Mouse (Mus musculus) liver, postnatal 0 days (tissue): ENCODE data around the gene Zan. TPM values are rescaled to one million over a fixed set of nuclear protein-coding genes. Genes with fewer than 3 reads are reported as not detected.

ENCODE experiments used
- ATAC-seq: fragments of 200-750 bp; cut with Nextera tagmentation; 2 replicates; pipeline ENCODE4 v1.8.0; 2017; ENCODE audit warnings: mild to moderate bottlenecking, moderate library complexity
- DNase-seq: peaks from one replicate; pipeline ENCODE4 v3.0.0-alpha.2; 2016
- H3K27ac ChIP-seq: fragments of 300-500 bp; sonication (generic); 2 replicates; pipeline ENCODE4 v1.5.1; 2014; ENCODE audit warnings: antibody characterized with exemption, moderate library complexity, mild to moderate bottlenecking, low read depth
- H3K27me3 ChIP-seq: fragments of 300-500 bp; sonication (generic); 2 replicates; pipeline ENCODE4 v1.6.1; 2014; ENCODE audit warnings: low read length, control low read depth, mixed read lengths; ENCODE audit not compliant: insufficient read depth
- H3K36me3 ChIP-seq: fragments of 300-500 bp; sonication (generic); replicated peaks from 2 replicates; pipeline ENCODE4 v1.6.1; 2014; ENCODE audit warnings: mild to moderate bottlenecking, control low read depth, low read length, moderate library complexity, mixed read lengths; ENCODE audit not compliant: insufficient read depth
- H3K4me1 ChIP-seq: fragments of 300-500 bp; sonication (generic); 2 replicates; pipeline ENCODE4 v1.6.1; 2014; ENCODE audit warnings: antibody characterized with exemption, mild to moderate bottlenecking, control low read depth; ENCODE audit not compliant: insufficient read depth
- H3K4me2 ChIP-seq: fragments of 300-500 bp; sonication (generic); 2 replicates; pipeline ENCODE4 v1.6.1; 2014; ENCODE audit warnings: low read depth, mild to moderate bottlenecking, low read length, moderate library complexity, mixed read lengths
- H3K4me3 ChIP-seq: fragments of 300-500 bp; sonication (generic); 2 replicates; pipeline ENCODE4 v1.5.1; 2014; ENCODE audit warnings: low read depth, low read length
- H3K9ac ChIP-seq: fragments of 300-500 bp; sonication (generic); replicated peaks from 2 replicates; pipeline ENCODE4 v1.6.1; 2014; ENCODE audit warnings: mild to moderate bottlenecking, moderate library complexity
- H3K9me3 ChIP-seq: fragments of 300-500 bp; sonication (generic); 2 replicates; pipeline ENCODE4 v1.6.1; 2016; ENCODE audit warnings: mild to moderate bottlenecking, control low read depth, low read length, mixed read lengths
- CTCF ChIP-seq: sonication (generic); IDR thresholded peaks from 2 replicates; pipeline ENCODE4 v1.5.1; 2016; ENCODE audit warnings: antibody characterized with exemption, low read depth
- EP300 ChIP-seq: IDR thresholded peaks from 2 replicates; pipeline ENCODE4 v1.6.1; 2016; ENCODE audit warnings: antibody characterized with exemption, low read depth, mild to moderate bottlenecking
- WGBS: fragments of 180-500 bp; shearing (Covaris S2); extraction: QIAGEN DNeasy Blood & Tissue Kit; methylation state at CpG from one replicate; pipeline ENCODE4 v1.1.7; 2014; ENCODE audit not compliant: insufficient replicate concordance; 5-methylcytosine and 5-hydroxymethylcytosine counted together
- polyA plus RNA-seq: library from polyadenylated mRNA; unstranded; fragments of >200 nt; fragmentation: Nextera tagmentation; extraction: Ambion mirVana; gene quantifications from 2 replicates; pipeline ENCODE4 v1.2.1, GENCODE M21; 2015

Gene Zan
- polyA plus RNA-seq, 1 experiment from 2014 or later: 0.06 TPM

DNA sequence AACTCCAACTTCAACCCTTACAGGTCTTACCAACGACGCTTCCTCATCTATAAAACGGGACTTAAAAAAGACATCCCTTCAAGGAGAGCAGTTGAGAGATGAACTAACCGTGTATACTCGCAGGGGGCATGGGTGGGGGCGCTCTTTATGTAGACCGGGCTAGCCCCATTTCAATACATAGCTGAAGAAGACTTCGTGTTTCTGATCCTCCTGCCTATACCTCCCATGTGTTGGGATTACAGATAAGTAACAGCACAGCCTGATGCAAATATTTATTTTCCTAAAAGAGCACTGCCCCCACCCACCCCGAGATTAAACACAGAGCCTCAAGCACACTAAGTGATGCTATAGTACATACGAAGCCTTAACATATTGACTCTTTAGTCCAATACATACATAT is 142.5 kb downstream of the Zan start:
- 41% methylated on average over 10 of the region's 10 CpGs for WGBS
- 0 out of 2 replicates have a peak, but pooled peaks cover 2% of the 10 kb centered on the region for H3K27me3 ChIP-seq
- no peak overlapping the region for H3K4me3 ChIP-seq
- DNase-seq (no peak), ATAC-seq (no peak)
- H3K4me2 ChIP-seq: no peak overlapping the region
- TF ChIP-seq EP300: no peak
- no peak for TF ChIP-seq CTCF
- no peak overlapping the region for H3K27ac ChIP-seq
- H3K9me3 ChIP-seq: no peaks in the 10 kb centered on the region
- peaks cover 23% of the 10 kb centered on the region for H3K4me1 ChIP-seq
- no peak overlapping the region for H3K9ac ChIP-seq
- 0 out of 2 replicates have a peak, but pooled peaks cover 2% of the 10 kb centered on the region for H3K36me3 ChIP-seq

DNA sequence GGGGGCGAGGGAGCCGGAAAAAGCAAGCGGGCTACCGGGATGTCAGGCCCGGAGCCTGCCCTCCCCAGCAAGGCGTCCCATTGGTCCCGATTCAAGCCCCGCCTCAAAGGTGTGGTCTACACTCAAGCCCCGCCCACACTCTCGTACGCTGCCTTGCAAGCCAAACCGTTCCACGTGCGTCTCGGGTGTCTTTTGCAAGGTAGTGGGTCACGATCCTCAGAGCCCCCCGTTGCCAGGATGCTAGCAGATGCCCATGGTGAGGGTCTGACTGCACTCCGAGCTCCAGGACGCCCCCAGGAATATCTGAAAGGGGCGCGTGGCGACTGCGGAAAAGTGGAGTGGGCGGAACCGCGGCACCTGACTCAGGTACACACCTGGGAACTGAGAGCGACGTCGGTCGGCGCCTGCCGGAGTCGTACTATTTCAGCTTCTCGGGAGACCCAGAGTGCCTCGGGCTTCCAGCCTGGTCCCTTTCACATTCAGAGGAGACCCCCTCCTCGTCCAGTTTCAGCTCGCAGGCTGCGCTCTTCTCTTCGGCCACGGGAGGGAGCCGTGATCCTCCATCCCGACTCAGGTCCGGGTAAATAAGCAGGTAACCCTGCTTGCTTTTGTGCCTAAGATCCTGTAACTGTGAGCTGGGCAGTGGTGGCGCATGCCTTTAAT is 143.2 kb downstream of the Zan start, which contains the start of gene Slc12a9:
TSS of gene Slc12a9 (minus strand) at position 86 of the 663 bp plus-strand sequence.
- no peaks in the 10 kb centered on the region for H3K27me3 ChIP-seq
- H3K4me2 ChIP-seq: peak within 1 kb of the TSS; percentile 76
- H3K9me3 ChIP-seq: no peaks in the 10 kb centered on the region
- H3K4me1 ChIP-seq: peaks cover 16% of the 10 kb centered on the region
- ATAC-seq (peak; percentile 90), DNase-seq (peak; percentile 94)
- peak within 1 kb of the TSS; percentile 64 for H3K9ac ChIP-seq
- 0 out of 2 replicates have a peak, but pooled peaks cover 2% of the 10 kb centered on the region for H3K36me3 ChIP-seq
- peak within 1 kb of the TSS; percentile 56 for H3K4me3 ChIP-seq
- TF ChIP-seq EP300 (no peak), CTCF (peak; percentile 79)
- WGBS: under 1% methylated on average over 44 of the region's 44 CpGs
- peak within 1 kb of the TSS; percentile 62 for H3K27ac ChIP-seq

DNA sequence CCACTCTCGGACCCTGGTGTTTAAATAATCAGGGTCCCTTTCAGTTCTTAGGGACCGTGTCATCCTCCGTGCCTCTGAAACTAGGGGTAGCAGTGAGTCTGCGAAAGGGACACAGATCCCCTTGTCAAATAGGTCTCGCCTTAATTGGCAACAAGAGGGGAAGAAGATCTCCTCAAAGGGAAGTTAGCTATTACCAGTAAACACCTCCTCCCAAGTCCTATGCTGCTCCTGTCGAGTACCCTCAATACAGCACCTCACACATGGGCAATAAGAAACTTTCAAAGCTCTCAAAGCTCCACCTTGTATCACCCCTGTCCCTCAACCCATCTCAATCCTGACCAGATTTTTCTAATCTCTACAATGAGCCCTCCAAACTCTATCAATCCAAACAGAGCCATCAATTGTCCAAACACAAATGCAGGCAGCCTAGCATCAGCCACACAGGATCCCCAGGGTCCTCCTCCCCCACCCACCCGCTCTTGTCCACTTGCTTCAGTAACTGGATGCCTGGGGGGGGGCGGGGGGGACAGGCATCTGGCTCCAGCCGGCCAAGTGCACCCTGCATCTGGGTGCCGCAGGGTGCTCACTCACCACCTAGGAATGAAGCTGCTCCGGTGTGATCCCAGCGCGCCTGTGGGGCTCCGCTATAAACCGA is 143.9 kb downstream of the Zan start:
- no peak for ATAC-seq
- H3K4me3 ChIP-seq: peak overlapping the region; percentile 56
- TF ChIP-seq EP300 (no peak), CTCF (no peak)
- H3K9me3 ChIP-seq: no peaks in the 10 kb centered on the region
- peak overlapping the region; percentile 62 for H3K27ac ChIP-seq
- DNase-seq: no peak
- peak overlapping the region; percentile 76 for H3K4me2 ChIP-seq
- peaks cover 16% of the 10 kb centered on the region for H3K4me1 ChIP-seq
- H3K27me3 ChIP-seq: no peaks in the 10 kb centered on the region
- H3K9ac ChIP-seq: peak overlapping the region; percentile 64
- H3K36me3 ChIP-seq: 0 out of 2 replicates have a peak, but pooled peaks cover 2% of the 10 kb centered on the region
- WGBS: 10% methylated on average over 15 of the region's 15 CpGs

DNA sequence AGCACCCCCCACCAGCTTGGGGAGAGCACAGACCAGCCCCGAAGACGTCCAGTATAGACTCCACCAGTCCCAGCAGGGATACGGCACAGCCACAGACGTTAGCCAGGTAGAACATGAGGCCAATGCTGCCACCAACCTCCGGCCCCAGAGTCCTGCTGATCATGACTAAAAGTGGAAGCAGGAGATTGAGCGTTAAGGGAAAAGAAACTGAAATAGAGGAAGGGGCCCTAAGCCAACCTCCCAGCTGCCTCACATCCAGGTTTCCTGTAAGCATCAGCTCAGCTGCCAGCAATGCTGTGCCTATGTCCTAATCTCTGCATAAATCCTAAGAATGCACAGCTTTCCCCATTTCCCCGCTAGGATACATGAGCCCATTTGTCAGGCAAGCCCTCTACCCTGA is 146.0 kb downstream of the Zan start:
- Histone ChIP-seq H3K36me3 (peaks cover 2% of the 10 kb centered on the region; the same call in 1 of the 2 replicates), H3K4me3 (no peak overlapping the region), H3K4me2 (no peak overlapping the region), H3K4me1 (peaks cover 8% of the 10 kb centered on the region), H3K27me3 (no peaks in the 10 kb centered on the region), H3K9ac (no peak overlapping the region), H3K9me3 (no peaks in the 10 kb centered on the region), H3K27ac (0 out of 2 replicates have a peak overlapping the region, but pooled peaks have one; percentile 11)
- DNase-seq: no peak
- no peak for TF ChIP-seq EP300
- TF ChIP-seq CTCF: no peak
- no peak for ATAC-seq
- WGBS: 68% methylated on average over 7 of the region's 7 CpGs

Other genes with a start within 250 kb of the Zan start
- gene Ache, start 189.5 kb downstream of the Zan start, polyA plus RNA-seq: 10.3 and 11.1 TPM in 2 replicates
- 9.1 and 9.5 TPM in 2 replicates for gene Ufsp1, start 182.4 kb downstream of the Zan start, polyA plus RNA-seq
- gene Srrt, start 169.4 kb downstream of the Zan start, polyA plus RNA-seq: 24.1 and 28.2 TPM in 2 replicates
- 7.5 and 9.2 TPM in 2 replicates for gene Trip6, start 162.7 kb downstream of the Zan start, polyA plus RNA-seq
- gene Slc12a9, start 143.5 kb downstream of the Zan start, polyA plus RNA-seq: 2.9 and 3.2 TPM in 2 replicates
- 5.7 and 5.9 TPM in 2 replicates for gene Ephb4, start 127.0 kb downstream of the Zan start, polyA plus RNA-seq
- 27.5 and 27.7 TPM in 2 replicates for gene Pop7, start 25.5 kb upstream of the Zan start, polyA plus RNA-seq
- gene Gigyf1, start 41.5 kb upstream of the Zan start, polyA plus RNA-seq: 2.8 and 4.0 TPM in 2 replicates
- gene Epo, start 56.2 kb upstream of the Zan start, polyA plus RNA-seq: 0.13 and 0.26 TPM in 2 replicates
- 165 and 177 TPM in 2 replicates for gene Gnb2, start 56.4 kb upstream of the Zan start, polyA plus RNA-seq
- not detected in 2 replicates for gene Actl6b, start 76.5 kb upstream of the Zan start, polyA plus RNA-seq
- 148 and 157 TPM in 2 replicates for gene Tfr2, start 92.8 kb upstream of the Zan start, polyA plus RNA-seq
- gene Mospd3, start 124.0 kb upstream of the Zan start, polyA plus RNA-seq: 26.2 and 28.3 TPM in 2 replicates
- gene Pcolce, start 136.7 kb upstream of the Zan start, polyA plus RNA-seq: 12.9 and 14.7 TPM in 2 replicates
- not detected in 2 replicates for gene Fbxo24, start 151.9 kb upstream of the Zan start, polyA plus RNA-seq
- 24.1 and 24.3 TPM in 2 replicates for gene Lrch4, start 152.1 kb upstream of the Zan start, polyA plus RNA-seq
- gene Gm20605, start 152.1 kb upstream of the Zan start, polyA plus RNA-seq: 2.4 and 2.6 TPM in 2 replicates
- gene Sap25, start 164.3 kb upstream of the Zan start, polyA plus RNA-seq: 3.4 and 4.0 TPM in 2 replicates
- gene Irs3, start 168.7 kb upstream of the Zan start, polyA plus RNA-seq: 0.11 TPM in 1 of 2 replicates, not detected in the other
- gene Agfg2, start 207.7 kb upstream of the Zan start, polyA plus RNA-seq: 29.5 and 34.1 TPM in 2 replicates